9 mouse cellular contexts compared by ENCODE assay signal in the genomic region with DNA sequence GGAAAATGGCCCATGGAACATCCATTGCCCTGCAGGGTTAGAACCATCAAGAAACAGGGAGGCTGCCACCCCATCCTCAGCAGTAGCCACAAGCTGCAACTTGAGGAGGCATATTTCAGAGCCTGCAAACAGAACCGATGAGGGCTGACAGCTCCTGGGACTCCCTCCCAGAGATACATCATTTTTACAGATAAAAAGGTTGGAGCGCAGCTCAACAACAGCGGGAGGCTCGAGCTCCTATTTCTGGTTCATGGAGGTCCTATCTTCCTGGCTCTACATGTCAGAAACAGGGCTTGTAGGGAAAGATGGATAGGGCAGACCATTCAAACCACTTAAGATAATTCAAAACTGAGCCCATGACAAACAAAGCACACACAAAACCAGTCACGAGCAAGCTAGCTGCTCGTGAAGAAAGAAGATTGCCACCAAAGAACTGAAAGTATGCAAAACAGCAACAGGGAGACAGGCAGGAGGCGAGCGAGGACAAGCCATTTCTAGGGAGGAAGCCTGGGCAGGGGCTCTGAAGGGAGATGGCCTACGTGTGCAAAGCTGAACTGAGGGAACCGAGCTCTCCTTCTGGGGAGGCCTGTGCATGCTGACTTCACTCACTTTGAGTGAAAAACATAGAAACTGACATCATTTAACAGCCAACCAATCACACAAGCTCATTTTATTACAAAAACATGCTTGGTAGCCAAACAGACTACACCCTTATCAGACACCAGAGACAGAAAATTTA.
DNase-seq lines count a peak whose midpoint lies in the region; ATAC-seq lines count a peak whose summit lies in the region.
"Had no signal": no experiment of that assay in that cellular context is flagged by ENCODE, and none has a peak within 500 bp of the region (broad histone marks: within the 10 kb centered on the region; RNA-seq: fewer than 3 reads in every experiment).

No protein-coding gene starts in this region.

- no peak overlapping the region for H3K9ac ChIP-seq in intestine, embryonic 15.5 days

- peak overlapping the region; percentile 48; the same call in 1 of the 2 replicates for H3K27ac ChIP-seq in intestine, embryonic 15.5 days

- no peak overlapping the region for H3K4me3 ChIP-seq in intestine, embryonic 15.5 days (replicated peaks)

- 54% methylated on average over 10 of the region's 10 CpGs for WGBS in intestine, embryonic 15.5 days

- H3K36me3 ChIP-seq in intestine, embryonic 15.5 days: no peaks in the 10 kb centered on the region

- H3K4me1 ChIP-seq in intestine, embryonic 15.5 days (replicated peaks): peaks cover 9% of the 10 kb centered on the region; the same call in 1 of the 2 replicates

- no peaks in the 10 kb centered on the region for H3K27me3 ChIP-seq in intestine, embryonic 15.5 days (replicated peaks)

- intact Hi-C loops in heart, postnatal 25 days (cut with DNase I): no loop called here

- no peak for ATAC-seq in intestine, embryonic 15.5 days
- no peak for ATAC-seq in megakaryocyte, adult 5-6 weeks (ENCODE audit: poor library complexity, severe bottlenecking)

- no peaks in the 10 kb centered on the region; the same call in 1 of the 2 replicates for H3K9me3 ChIP-seq in intestine, embryonic 15.5 days

- peak; percentile 92 for DNase-seq in heart, adult 11 months
- no peak for DNase-seq in heart, postnatal 25 days (ENCODE audit: low spot score)
- DNase-seq in MN1 (ENCODE audit: low spot score): peak; percentile 53
- DNase-seq in heart, adult 9 months (ENCODE audit: low spot score in 2 of 2): peak; percentile 37 to 45
- DNase-seq in embryo, embryonic 11 days: no peak
- DNase-seq in thymus, adult 18-20 months: no peak
- DNase-seq: right cerebral cortex, postnatal 25 days had no signal

- H3K4me2 ChIP-seq in intestine, embryonic 15.5 days (replicated peaks): peak overlapping the region; percentile 39; the same call in 1 of the 2 replicates

Comparison
In these comparisons a context has a peak if more than half of its experiments do, and no peak if none do; other contexts are left out.
1. DNase-seq: peak in heart, adult 11 months (single experiment), MN1 (single experiment) and heart, adult 9 months (2 of 2); none in heart, postnatal 25 days (single experiment), embryo, embryonic 11 days (single experiment) and thymus, adult 18-20 months (0 of 2).